Mouse (Mus musculus): ENCODE measurements at regions not wholly inside any gene's neighbourhood (a gene's known extent, or its start where the extent isn't known, plus 50 kb on each side); places are given as distances from the start of the nearest gene placed in this dataset.

DNA sequence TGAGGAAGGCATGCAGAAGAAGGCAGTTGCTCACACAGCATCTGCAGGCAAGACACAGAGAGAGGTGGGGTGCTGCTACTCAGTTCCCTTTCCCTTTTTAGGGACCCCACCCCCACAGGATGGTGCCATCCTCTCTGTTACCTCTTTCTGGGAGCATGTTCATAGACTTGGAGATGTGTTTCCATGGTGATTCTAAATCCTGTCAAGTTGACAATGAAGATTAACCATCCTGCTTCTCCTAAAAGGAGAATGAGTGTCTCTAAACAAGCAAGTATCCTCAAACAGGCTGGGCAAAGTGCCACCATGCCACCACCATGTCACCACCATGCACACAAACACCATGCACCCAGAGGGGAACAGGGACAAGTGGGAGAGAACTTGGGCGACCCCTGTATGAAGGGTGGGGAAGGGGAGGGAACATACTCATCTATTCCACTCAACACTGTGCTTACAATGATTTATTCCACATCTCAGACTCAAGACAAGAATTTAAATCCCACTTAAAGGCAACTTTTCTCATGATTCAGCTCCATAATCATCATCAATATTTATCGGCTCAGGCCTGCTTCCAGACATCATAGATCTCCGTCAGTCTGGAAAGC lies 99.6 kb downstream of the Mab21l3 start:
- TF ChIP-seq POLR2A (IDR thresholded peaks at IDR 0.05; ENCODE audit: insufficient read length, low read depth) = no peak
- no peak for TF ChIP-seq USF1 (IDR thresholded peaks at IDR 0.05; ENCODE audit: low read depth)
- no peak for TF ChIP-seq MAX (IDR thresholded peaks at IDR 0.05; ENCODE audit: low read depth)
- no peak for TF ChIP-seq CEBPB (IDR thresholded peaks at IDR 0.05; ENCODE audit: insufficient read depth, poor library complexity, severe bottlenecking)
- TF ChIP-seq SRF (IDR thresholded peaks at IDR 0.05; ENCODE audit: control insufficient read depth, insufficient read length, low read depth) = no peak
- TF ChIP-seq E2F4 (IDR thresholded peaks at IDR 0.05; ENCODE audit: insufficient read depth) = no peak
- TF ChIP-seq TCF12 (IDR thresholded peaks at IDR 0.05; ENCODE audit: insufficient read depth, poor library complexity, severe bottlenecking) = no peak
- TF ChIP-seq TCF3 (IDR thresholded peaks at IDR 0.05; ENCODE audit: insufficient read length, low read depth) = no peak
- no peak for TF ChIP-seq POLR2AphosphoS2 (IDR thresholded peaks at IDR 0.05; ENCODE audit: insufficient read length, low read depth)
